Mouse (Mus musculus): ENCODE data around the gene R3hdml.

R3hdml gene

DNA sequence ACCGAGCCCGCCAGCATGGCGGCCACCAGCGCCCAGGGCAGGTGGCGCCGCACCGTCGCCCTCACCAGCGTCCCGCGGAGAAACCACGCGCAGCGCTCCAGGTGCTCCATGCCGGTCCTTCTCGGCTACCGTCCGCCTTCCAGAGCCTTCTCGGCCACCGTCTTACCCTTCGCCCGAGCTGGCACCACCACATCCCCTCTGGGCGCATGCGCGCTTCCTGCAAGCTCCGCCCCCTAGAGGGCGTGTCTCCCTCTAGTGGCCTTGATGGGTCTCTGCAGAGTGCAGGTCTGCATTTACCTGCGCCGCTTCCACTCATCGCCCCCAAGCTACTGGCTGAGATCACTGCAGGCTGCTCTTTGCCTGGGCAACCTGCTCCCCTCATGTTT, 19.7 kb upstream of the R3hdml start, which contains the start of gene Fitm2:
Gene Fitm2 (minus strand): TSS at position 164 of the 386 bp plus-strand sequence.
- DNase-seq (ENCODE audit: low read depth, low spot score) = peak; percentile 97

DNA sequence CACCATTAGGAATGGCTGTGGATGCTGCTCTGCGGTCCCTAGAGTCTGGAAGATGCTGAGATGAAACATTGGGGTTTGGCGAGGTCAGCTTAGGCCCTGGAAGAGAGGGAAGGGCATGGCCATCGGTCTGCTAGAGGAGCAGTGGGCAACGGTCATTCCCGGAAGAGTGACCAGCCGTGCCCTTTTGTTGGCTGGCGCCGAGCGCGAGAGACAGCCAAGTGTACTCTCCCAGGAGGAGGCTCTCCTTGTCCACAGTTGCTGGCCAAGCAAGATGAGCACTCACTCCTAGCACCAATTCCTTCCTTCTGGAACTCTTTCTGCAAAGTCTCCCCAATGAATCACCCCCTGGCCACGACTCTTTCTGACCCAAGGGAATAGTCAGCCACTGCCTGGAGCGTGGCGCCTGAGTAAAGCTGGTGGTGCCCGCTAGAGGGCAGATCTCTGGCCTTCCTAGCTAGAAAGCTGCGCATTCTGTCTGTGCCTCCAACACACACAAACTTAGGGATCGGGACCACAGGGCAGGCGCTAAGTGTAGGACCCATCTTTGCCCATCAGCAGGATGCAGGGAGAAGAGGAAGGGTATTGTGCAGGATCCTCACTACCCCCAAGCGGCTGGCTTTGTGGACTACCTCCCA, 11.8 kb upstream of the R3hdml start:
- DNase-seq (ENCODE audit: low read depth, low spot score) = peak; percentile 24

DNA sequence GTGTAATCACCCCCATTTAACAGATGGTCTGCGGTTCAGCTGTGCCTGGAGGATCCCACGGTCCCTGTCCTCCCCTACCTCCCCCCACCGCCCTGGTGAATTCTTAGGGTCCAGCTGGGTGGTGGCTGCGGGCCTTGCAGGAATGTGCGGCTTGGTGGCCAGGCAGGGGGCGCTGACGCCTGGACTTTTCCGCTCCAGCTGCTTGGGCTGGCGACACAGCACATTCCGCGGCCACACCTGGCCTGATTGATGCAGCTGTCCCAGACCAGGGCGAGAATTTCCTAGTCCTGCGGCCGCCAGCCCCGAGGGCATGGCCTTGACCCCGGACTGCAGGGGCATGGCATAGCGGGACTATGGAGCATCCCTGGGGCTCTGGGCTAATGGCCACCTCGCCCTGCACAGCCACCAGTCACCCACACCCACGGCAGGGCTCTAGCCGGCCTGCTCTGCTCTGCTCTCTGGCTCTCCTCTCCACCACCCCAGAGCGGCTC, 10.5 kb upstream of the R3hdml start:
- DNase-seq (ENCODE audit: low read depth, low spot score) = no peak

DNA sequence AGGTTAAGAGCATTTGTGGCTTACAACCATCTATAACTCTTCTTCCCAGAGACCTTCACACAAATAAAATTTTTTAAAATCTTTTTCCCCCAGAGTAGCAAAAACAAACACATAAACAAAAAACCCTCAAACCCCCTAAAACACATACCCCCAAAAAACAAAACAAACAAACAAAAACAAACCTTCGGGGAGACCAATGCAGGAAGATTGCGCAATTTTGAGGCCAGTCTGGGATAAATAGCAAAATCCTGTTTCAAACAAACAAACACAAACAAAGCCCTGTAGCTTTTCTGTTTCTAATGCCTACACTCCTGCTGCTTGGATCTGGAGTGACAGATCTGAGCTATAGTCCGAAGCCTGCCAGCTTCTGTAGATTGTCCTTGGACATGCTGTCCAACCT, 4.8 kb upstream of the R3hdml start:
- DNase-seq (ENCODE audit: low read depth, low spot score) = no peak

DNA sequence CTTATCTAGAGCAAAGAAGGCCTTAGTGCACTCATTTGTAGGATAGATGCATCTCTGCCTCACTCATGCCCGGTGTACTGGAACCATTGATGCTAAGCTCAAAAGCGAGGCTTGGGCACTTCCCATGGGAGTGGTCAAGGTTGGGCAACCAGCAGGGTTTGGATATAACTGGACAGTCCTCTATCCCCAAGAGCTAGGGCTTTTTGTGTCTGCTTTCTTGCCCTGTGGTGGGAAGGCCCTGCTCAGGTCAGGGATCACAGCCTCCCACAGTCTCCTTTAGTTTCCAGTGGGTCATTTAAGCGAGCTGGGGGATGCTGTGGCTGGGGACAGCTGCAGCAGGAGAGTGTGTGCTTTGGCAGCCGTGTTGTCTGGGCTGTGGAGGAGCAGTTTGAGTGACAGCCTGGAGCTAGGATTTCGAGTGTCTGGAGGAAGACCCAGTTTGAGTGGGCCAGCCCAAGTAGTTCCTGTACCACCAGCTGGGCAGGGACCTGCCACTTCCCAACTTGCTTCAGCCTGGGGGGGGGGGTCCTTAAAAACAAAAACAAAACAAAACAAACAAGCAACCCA, 2.3 kb upstream of the R3hdml start:
- no peak for DNase-seq (ENCODE audit: low read depth, low spot score)

DNA sequence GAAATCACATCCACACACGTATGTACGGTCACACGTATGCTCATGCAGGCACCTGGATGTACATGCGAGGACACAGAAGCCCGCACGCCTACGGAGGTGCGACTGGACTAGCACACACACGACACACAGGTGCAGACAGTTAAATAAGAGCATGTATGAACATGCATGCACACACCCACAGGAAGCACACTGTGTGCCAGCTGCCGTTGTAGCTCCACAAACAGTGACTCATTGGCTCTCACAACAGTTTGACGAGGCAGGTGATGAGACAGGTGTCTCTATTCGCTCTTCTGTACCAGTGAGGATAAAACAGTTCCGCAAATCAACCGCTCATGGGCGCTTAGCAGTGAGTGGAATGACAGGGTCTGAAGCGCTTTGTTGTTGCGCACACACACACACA, 1.5 kb upstream of the R3hdml start:
- DNase-seq (ENCODE audit: low read depth, low spot score) = no peak

DNA sequence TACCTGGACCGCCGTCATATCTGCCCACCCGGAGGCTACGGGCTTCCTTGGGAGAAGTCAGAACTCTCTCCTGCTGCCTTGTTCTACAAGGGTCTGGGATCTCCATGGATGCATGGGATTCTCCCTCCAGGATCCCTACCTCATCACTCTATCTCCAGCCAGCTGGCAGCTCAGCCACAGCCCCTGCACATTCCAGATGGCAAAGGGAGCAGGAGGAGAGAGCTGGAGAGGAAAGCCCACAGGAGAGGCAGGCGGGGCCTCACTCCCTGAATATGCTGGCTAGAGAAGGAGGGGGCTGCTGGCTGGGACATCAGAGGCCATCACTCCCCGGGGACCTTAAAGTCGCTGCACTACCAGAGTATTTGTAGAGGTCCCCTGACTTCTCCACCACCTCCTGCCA, 767 bp upstream of the R3hdml start:
- no peak for DNase-seq (ENCODE audit: low read depth, low spot score)

DNA sequence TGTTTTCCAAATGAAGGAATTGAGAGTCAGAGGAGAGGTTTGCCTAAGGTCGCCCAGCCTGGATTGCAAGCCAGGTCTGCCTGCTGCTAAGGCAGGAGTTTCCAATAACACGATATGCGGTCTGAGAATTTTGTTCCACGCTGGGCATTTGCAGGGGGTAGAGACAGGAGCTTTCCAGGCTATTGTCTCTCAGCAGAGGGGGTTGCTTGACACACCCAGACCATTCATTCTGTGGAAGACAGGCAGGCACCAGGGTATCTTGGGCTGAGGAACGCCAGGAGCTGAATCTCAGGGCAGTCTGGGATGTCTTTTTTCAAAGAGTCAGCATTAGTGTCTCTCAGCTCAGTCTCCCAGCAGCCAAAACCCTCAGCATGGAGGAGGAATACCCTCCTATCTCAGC, 913 bp downstream of the R3hdml start:
- no peak for DNase-seq (ENCODE audit: low read depth, low spot score)

DNA sequence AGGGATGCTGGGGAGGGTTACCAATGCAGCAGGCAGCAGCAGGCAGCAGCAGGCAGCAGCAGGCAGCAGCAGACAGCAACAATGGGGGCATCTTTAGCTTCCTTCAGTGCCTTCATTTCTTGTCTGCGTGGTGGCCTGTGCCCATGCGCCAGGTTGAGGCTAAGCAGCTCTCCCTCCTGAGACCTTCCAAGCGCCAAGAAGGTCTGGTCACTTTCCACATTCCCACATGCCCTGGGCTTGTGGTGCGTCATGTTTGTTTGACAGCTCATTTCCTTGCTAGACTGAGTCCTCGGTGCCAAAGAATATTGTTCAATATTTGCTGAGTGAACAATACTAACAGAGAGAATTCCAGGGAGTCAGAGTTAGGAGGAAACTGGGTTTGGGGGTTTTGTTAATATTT, 1.9 kb downstream of the R3hdml start:
- DNase-seq (ENCODE audit: low read depth, low spot score) = peak; percentile 77

DNA sequence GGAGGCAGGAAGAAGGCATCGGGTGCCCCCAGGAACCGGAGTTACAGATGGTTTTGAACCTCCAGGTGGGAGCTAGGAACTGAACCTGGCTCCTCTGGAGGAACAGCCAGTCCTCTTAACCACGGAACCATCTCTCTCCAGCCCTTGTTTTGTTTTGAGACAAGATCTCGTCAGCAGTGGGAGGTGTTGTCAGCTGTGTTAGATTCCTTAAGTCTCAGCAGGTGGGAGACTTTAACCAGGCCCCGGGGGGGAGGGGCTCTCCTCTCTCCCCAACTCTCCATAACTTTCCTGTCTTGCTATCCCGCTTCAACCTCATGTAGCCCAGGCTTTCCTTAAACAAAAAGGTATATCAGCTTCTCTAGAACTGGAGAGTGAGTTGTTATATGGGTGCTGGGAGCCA, 2.3 kb downstream of the R3hdml start:
- no peak for DNase-seq (ENCODE audit: low read depth, low spot score)

DNA sequence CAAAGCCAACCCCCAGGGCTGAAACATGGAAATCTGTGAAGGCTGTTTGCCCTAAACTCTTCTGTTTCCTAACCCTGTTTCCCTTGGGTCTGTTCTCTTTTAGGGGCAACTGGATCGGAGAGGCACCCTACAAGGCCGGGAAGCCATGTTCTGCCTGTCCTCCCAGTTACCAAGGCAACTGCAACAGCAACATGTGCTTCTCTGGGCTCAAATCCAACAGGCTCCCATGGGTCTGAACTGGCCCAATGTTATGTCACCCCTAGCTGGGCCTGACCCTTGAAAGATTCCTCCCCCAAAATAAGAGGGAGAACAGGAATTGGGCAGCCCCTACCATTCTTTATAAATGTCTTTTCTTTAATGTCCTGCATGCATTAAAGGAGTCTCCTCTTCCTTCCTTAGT, 10.1 kb downstream of the R3hdml start:
- DNase-seq (ENCODE audit: low read depth, low spot score) = peak; percentile 11

DNA sequence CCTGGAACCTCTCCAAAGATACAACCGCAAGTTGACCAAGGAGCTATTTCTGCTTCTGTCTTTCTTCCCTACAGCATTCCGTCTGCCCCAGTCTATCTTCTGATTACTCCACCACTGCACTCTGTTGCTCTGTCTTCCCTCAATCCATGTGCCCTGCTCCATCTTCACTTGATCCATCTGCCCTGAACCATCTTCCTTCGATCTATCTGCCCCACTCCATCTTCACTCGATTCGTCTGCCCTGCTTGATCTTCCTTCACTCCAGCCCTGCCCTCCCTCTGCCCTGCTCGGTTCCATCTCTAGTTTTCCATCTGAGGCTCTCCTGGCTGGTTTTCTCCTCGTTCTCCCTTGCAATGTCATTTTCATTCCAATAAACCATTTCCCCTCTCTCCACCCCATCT, 11.1 kb downstream of the R3hdml start:
- DNase-seq (ENCODE audit: low read depth, low spot score) = no peak

DNA sequence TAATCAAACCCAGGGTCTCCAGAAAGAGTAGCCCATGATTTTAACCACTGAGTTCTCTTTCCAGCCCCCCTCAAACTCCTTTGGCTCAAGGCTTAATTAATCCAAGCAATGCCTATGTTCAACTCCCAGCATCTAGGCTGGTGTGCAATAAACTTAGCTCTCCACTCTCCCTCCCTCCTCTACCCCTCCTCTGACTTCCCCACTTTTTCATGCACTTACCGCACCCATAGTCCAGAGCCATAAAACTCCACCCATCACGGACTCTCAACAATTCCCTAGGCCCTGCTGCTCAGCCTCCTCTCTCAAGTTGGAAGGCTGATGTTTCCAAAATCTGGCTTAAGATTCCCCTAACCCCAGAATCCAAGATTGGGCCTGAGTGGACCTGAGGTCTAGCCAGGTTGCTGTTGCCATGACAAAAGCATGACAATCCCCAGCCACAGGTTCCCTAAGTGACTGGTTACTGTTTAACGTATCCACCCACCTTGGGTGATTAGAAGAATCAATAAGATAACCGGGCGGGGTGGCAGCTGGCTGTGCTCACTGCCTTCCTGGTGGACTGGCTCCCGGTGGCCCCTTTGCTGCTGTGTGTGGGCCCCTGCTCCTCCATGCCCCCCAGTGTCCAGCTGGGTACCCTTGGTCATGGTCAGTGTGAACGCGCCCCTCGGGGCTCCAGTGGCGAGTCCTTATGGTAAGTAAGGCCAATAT, 14.3 kb downstream of the R3hdml start, which contains the start of gene Hnf4a:
Gene Hnf4a (plus strand): TSS at position 509 of the 705 bp plus-strand sequence.
- no peak for DNase-seq (ENCODE audit: low read depth, low spot score)

DNA sequence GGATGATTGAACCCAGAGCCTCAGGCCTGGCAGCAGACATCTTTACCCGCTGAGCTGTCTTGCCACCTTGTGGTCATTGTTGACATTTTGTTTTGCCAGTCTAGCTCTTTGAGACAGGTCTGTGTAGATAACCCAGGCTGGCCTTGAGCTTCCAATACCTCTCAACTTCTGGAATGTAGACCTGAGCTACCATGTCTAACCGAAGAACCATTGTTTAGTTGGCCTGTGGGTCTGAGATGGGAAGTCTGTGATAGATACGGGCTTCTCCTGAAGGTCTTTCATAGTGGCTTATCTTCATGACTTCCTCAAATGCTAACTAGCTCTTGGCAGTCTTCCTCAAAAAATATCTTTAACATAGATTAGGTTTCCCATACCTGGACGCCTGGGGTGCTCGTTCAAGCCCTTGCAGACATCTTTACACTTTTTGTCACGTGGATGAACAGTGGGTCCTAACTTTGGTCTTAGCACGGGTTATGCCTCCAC, 33.7 kb downstream of the R3hdml start:
- peak; percentile 39 for DNase-seq (ENCODE audit: low read depth, low spot score)

DNA sequence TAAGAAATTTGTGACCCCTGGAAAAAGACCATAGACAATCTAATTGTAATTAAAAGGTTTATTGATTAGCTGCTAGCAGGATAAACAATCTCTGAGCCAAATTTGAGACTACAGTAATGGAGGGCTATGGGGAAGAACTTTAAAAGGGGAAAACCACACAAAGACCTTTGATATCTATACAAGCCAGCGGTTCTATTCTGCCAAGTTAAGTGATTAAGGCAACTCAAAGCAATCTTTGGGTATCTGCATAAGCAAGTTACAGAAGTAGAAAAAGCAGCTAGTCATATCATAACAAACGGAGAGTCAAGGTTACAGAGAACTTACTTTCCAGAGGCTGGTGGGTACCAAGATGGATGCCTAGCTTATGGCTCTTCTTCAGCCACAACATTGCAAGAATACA, 35.4 kb downstream of the R3hdml start:
- no peak for DNase-seq (ENCODE audit: low read depth, low spot score)

DNA sequence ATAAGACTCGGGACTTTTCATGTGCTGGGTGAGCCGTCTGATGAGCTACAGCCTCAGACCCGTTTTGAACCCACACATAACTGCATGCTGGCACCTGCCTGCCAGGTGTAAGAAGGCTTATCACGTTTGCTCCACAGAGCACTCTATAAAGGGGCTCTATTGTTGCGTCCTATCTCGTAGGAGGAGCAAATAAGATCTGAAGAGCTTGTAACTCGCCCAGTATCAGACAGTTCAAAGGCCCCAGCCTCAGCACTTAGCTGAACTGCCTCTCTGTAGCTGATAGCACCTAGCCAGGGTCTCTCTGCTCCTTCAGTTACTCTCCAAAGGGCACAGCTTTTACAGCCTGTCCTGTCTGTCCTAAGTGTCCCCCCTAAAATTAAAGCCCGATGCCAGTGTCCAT, 38.3 kb downstream of the R3hdml start:
- no peak for DNase-seq (ENCODE audit: low read depth, low spot score)

DNA sequence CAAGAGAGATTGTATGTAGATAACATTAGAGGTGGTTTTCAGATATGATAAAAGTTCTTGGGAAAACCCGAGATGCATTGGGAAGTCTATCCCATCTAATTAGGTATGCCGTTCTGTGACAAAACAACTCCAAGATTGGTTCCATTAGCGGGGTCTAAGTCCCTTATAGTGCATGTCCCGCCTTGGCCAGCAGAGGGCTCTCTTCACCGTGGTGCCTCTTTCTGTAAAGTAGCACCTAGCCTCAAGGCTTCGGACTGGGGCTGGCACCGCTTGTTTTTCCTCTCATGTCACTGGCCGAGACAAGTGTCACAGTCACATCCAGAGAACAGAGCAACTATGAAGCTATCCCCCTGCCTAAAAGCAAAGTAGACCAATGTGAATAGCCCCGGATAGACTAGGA, 39.8 kb downstream of the R3hdml start:
- peak; percentile 84 for DNase-seq (ENCODE audit: low read depth, low spot score)

DNA sequence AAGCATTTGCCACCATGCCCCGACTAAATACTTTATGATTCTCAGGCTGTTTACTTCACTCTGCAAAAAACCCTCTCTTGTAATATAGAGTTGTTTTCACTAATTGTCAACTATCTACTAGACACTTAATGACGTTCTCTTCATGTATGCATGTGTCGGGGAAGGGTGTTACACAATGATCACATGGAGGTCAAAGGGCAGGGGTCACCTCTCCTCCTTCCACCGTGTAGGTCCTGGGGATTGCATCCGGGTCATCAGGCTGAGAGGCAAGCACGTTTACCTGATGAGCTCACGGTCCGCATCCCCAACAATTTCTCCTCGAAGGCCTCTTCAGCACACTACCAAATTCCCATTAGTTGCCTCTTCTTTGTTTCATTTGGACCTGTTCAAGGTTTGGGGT, 41.1 kb downstream of the R3hdml start:
- DNase-seq (ENCODE audit: low read depth, low spot score) = no peak

DNA sequence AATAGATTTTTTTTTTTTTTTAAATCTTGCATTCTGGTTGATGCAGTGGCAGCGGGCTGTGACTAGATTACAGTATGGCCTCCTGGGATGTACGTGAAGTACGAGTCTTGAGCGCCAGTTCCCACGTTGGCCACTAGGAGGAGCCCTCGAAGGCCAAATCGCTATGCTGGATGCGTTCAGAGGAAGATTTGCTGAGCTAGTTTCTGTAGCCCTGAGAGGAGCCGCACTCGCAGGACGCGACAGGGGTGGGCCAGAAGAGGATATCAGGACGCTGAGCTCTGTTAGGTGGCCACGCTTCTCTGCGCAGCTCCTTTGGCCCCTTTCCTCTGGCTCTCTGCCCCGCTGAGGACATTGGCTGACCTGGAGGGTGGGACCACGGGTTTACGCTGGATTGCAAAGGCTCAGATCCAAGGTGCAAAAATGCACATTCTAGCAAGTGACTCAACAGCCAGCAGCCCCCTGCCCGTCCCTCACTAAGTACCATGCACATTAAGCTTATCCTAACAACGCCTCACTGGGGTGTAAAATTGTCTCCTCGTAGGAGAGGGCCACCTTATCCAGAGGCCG, 42.9 kb downstream of the R3hdml start:
- DNase-seq (ENCODE audit: low read depth, low spot score) = peak; percentile 87

DNA sequence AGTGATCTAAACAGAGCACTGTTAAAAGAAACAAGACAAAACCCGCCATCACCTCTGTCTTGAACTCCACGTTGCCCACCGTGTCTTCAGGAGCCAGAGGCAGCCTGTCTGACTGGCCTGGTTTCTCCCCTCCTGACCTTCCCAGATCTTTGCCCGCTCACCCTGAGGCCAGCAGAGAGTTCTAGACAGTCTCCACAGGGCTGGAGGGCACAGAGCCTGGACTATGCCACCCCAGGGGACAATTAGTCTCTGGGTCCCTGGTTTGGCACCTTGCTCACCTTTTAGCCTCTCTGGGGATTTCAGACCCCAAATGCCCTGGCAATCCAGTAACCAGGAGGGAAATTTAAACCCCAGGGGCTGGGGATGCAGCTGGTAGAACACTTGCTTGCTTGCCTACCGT, 45.3 kb downstream of the R3hdml start:
- no peak for DNase-seq (ENCODE audit: low read depth, low spot score)

DNA sequence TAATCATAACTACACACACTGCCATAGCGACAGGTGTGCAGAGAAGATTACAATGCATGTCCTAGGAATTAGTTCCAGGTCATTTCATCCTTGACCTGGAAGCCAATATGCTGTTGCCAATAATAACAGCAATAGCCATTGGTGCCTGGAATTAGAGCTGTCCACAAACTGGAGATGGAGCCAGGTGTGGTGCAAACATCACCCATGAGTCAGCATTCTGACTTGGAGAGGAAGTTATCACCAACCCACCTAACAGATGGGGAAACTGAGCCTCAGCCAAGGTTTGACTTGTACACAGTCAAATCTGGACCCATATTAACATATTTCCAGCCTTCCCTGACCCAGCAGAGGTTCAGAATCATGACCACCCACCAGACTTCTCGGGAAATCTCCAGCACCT, 46.3 kb downstream of the R3hdml start:
- no peak for DNase-seq (ENCODE audit: low read depth, low spot score)

DNA sequence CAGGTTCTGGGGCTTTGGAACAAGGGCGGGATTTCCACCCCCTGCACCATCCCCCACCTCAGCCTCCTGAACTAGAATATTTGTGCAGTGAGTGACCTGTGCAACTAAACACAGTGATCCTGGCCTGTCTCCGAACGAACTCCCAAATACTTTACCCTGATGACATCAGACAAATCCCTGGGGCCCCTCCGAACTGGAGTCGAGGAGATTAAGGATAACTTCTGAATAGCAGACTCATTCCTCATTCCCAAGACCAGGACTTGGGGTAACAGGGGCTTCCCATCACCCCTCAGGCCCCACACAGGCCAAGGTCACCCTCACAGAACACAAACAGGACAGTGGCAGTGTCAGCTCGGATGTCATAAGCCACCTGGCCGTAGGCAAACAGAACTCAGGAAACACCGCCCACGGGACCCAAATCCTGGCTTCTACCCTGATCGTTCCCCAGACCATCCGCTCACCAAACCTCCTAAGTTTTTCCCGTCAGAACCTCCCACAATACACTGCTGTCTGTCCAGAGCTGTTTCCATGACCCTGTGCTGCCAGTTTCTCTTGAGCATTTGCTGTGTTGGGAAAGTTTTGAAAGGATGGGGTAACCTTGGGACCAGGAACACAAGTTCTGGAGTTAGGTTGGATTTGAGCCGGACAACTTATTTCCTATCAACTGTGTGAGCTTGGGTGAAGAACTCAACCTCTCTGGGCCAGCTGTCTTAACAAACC, 47.4 kb downstream of the R3hdml start:
- DNase-seq (ENCODE audit: low read depth, low spot score) = no peak
